Mouse (Mus musculus): ENCODE measurements around the gene Cpne4. TPM values are rescaled to one million over a fixed set of nuclear protein-coding genes. Genes with fewer than 3 reads are reported as not detected.

Cpne4 gene
- total and polyA plus RNA-seq, 3 experiments, result not detected

- TF ChIP-seq CTCF (IDR thresholded peaks at IDR 0.05; ENCODE audit: low read depth, low read length) (no peak), GATA2 (IDR thresholded peaks at IDR 0.05; ENCODE audit: borderline replicate concordance, low read depth, low read length) (no peak), POLR2AphosphoS5 (IDR thresholded peaks at IDR 0.05; ENCODE audit: insufficient replicate concordance, low read depth, low read length) (no peak), TAL1 (conservative IDR thresholded peaks at IDR 0.05; ENCODE audit: low read depth, low read length) (no peak), GATA1 (IDR thresholded peaks at IDR 0.05; ENCODE audit: borderline replicate concordance, low read length) (no peak)
- Histone ChIP-seq H3K36me3 (replicated peaks) (no peaks in the 10 kb centered on the region), H3K4me3 (ENCODE audit: low read depth, low read length) (no peak overlapping the region), H3K27me3 (ENCODE audit: insufficient read depth, low read length) (no peaks in the 10 kb centered on the region), H3K4me1 (ENCODE audit: insufficient read depth, low read depth, low read length) (no peaks in the 10 kb centered on the region), H3K9me3 (replicated peaks) (peaks cover 16% of the 10 kb centered on the region)
- DNase-seq (ENCODE audit: low spot score), result no peak
- ATAC-seq (ENCODE audit: extremely low read depth, insufficient number of reproducible peaks, low FRiP score, poor library complexity, severe bottlenecking), result no peak
Observed at GRCm38 (mm10) chr9:104776198-104776815, 229.2 kb downstream of the Cpne4 start.

- TF ChIP-seq TAL1 (conservative IDR thresholded peaks at IDR 0.05; ENCODE audit: low read depth, low read length) (no peak), CTCF (IDR thresholded peaks at IDR 0.05; ENCODE audit: low read depth, low read length) (no peak), POLR2AphosphoS5 (IDR thresholded peaks at IDR 0.05; ENCODE audit: insufficient replicate concordance, low read depth, low read length) (no peak), GATA2 (IDR thresholded peaks at IDR 0.05; ENCODE audit: borderline replicate concordance, low read depth, low read length) (no peak), GATA1 (IDR thresholded peaks at IDR 0.05; ENCODE audit: borderline replicate concordance, low read length) (no peak)
- peaks cover 16% of the 10 kb centered on the region for H3K9me3 ChIP-seq (replicated peaks)
- no peaks in the 10 kb centered on the region for H3K27me3 ChIP-seq (ENCODE audit: insufficient read depth, low read length)
- ATAC-seq (ENCODE audit: extremely low read depth, insufficient number of reproducible peaks, low FRiP score, poor library complexity, severe bottlenecking), result no peak
- no peaks in the 10 kb centered on the region for H3K4me1 ChIP-seq (ENCODE audit: insufficient read depth, low read depth, low read length)
- no peaks in the 10 kb centered on the region for H3K36me3 ChIP-seq (replicated peaks)
- no peak for DNase-seq (ENCODE audit: low spot score)
- no peak overlapping the region for H3K4me3 ChIP-seq (ENCODE audit: low read depth, low read length)
Observed at GRCm38 (mm10) chr9:104777135-104777534, 230.0 kb downstream of the Cpne4 start.

GRCm38 (mm10) chr9:104777780-104778179 is 230.7 kb downstream of the Cpne4 start:
- no peak overlapping the region for H3K4me3 ChIP-seq (ENCODE audit: low read depth, low read length)
- no peaks in the 10 kb centered on the region for H3K36me3 ChIP-seq (replicated peaks)
- no peak for TF ChIP-seq GATA1 (IDR thresholded peaks at IDR 0.05; ENCODE audit: borderline replicate concordance, low read length)
- TF ChIP-seq GATA2 (IDR thresholded peaks at IDR 0.05; ENCODE audit: borderline replicate concordance, low read depth, low read length), result no peak
- H3K9me3 ChIP-seq (replicated peaks), result peaks cover 16% of the 10 kb centered on the region
- no peaks in the 10 kb centered on the region for H3K4me1 ChIP-seq (ENCODE audit: insufficient read depth, low read depth, low read length)
- DNase-seq (ENCODE audit: low spot score) (no peak), ATAC-seq (ENCODE audit: extremely low read depth, insufficient number of reproducible peaks, low FRiP score, poor library complexity, severe bottlenecking) (no peak)
- no peaks in the 10 kb centered on the region for H3K27me3 ChIP-seq (ENCODE audit: insufficient read depth, low read length)

GRCm38 (mm10) chr9:104796601-104797000 is 249.5 kb downstream of the Cpne4 start:
- no peak for TF ChIP-seq TAL1 (conservative IDR thresholded peaks at IDR 0.05; ENCODE audit: low read depth, low read length)
- no peak for TF ChIP-seq CTCF (IDR thresholded peaks at IDR 0.05; ENCODE audit: low read depth, low read length)
- no peak for TF ChIP-seq GATA2 (IDR thresholded peaks at IDR 0.05; ENCODE audit: borderline replicate concordance, low read depth, low read length)
- no peak for TF ChIP-seq GATA1 (IDR thresholded peaks at IDR 0.05; ENCODE audit: borderline replicate concordance, low read length)
- no peak for TF ChIP-seq POLR2AphosphoS5 (IDR thresholded peaks at IDR 0.05; ENCODE audit: insufficient replicate concordance, low read depth, low read length)
- Histone ChIP-seq H3K9me3 (replicated peaks) (peaks cover 20% of the 10 kb centered on the region), H3K4me1 (ENCODE audit: insufficient read depth, low read depth, low read length) (no peaks in the 10 kb centered on the region), H3K36me3 (replicated peaks) (no peaks in the 10 kb centered on the region), H3K27me3 (ENCODE audit: insufficient read depth, low read length) (no peaks in the 10 kb centered on the region), H3K4me3 (ENCODE audit: low read depth, low read length) (no peak overlapping the region)
- ATAC-seq (ENCODE audit: extremely low read depth, insufficient number of reproducible peaks, low FRiP score, poor library complexity, severe bottlenecking), result no peak
- DNase-seq (ENCODE audit: low spot score), result no peak

- TF ChIP-seq TAL1 (conservative IDR thresholded peaks at IDR 0.05; ENCODE audit: low read depth, low read length), result no peak
- no peak for TF ChIP-seq GATA2 (IDR thresholded peaks at IDR 0.05; ENCODE audit: borderline replicate concordance, low read depth, low read length)
- TF ChIP-seq CTCF (IDR thresholded peaks at IDR 0.05; ENCODE audit: low read depth, low read length), result no peak
- no peak for TF ChIP-seq POLR2AphosphoS5 (IDR thresholded peaks at IDR 0.05; ENCODE audit: insufficient replicate concordance, low read depth, low read length)
- no peak for TF ChIP-seq GATA1 (IDR thresholded peaks at IDR 0.05; ENCODE audit: borderline replicate concordance, low read length)
- H3K9me3 ChIP-seq (replicated peaks), result peaks cover 10% of the 10 kb centered on the region
- no peaks in the 10 kb centered on the region for H3K36me3 ChIP-seq (replicated peaks)
- no peaks in the 10 kb centered on the region for H3K27me3 ChIP-seq (ENCODE audit: insufficient read depth, low read length)
- ATAC-seq (ENCODE audit: extremely low read depth, insufficient number of reproducible peaks, low FRiP score, poor library complexity, severe bottlenecking) (no peak), DNase-seq (ENCODE audit: low spot score) (no peak)
- H3K4me3 ChIP-seq (ENCODE audit: low read depth, low read length), result no peak overlapping the region
- H3K4me1 ChIP-seq (ENCODE audit: insufficient read depth, low read depth, low read length), result no peaks in the 10 kb centered on the region
Observed at GRCm38 (mm10) chr9:104804776-104805175, 257.7 kb downstream of the Cpne4 start.

GRCm38 (mm10) chr9:104814681-104815080 is 267.6 kb downstream of the Cpne4 start:
- ATAC-seq (ENCODE audit: extremely low read depth, insufficient number of reproducible peaks, low FRiP score, poor library complexity, severe bottlenecking), result no peak

More at GRCm38 (mm10) chr9:104814681-104815080, 267.6 kb downstream of the Cpne4 start:
- Histone ChIP-seq H3K9me3 (replicated peaks) (no peaks in the 10 kb centered on the region; the same call in 1 of the 2 replicates), H3K4me3 (ENCODE audit: low read depth, low read length) (no peak overlapping the region), H3K36me3 (replicated peaks) (no peaks in the 10 kb centered on the region), H3K4me1 (ENCODE audit: insufficient read depth, low read depth, low read length) (no peaks in the 10 kb centered on the region), H3K27me3 (ENCODE audit: insufficient read depth, low read length) (no peaks in the 10 kb centered on the region)
- TF ChIP-seq GATA1 (IDR thresholded peaks at IDR 0.05; ENCODE audit: borderline replicate concordance, low read length) (no peak), POLR2AphosphoS5 (IDR thresholded peaks at IDR 0.05; ENCODE audit: insufficient replicate concordance, low read depth, low read length) (no peak), TAL1 (conservative IDR thresholded peaks at IDR 0.05; ENCODE audit: low read depth, low read length) (no peak), GATA2 (IDR thresholded peaks at IDR 0.05; ENCODE audit: borderline replicate concordance, low read depth, low read length) (no peak), CTCF (IDR thresholded peaks at IDR 0.05; ENCODE audit: low read depth, low read length) (no peak)
- DNase-seq (ENCODE audit: low spot score), result no peak
